Mouse (Mus musculus) limb, embryonic 14.5 days (tissue): Measurements from ENCODE around the gene Phlpp1. TPM values are rescaled to one million over a fixed set of nuclear protein-coding genes. Genes with fewer than 3 reads are reported as not detected.
"Not testable (repeated sequence)": the region's sequence is repeated elsewhere in the genome, so short reads cannot be mapped to it uniquely, and the experiment has no call there.

ENCODE experiments used
- ATAC-seq: fragments of 200-750 bp; cut with Nextera tagmentation; 2 replicates; pipeline ENCODE4 v1.8.0; 2017; ENCODE audit warnings: low read depth, moderate number of reproducible peaks, moderate TSS enrichment; ENCODE audit not compliant: low FRiP score
- DNase-seq: peaks from one replicate; pipeline ENCODE4 v3.0.0-alpha.2; 2015; ENCODE audit warnings: low spot score
- H3K27ac ChIP-seq: fragments of 300-500 bp; sonication (generic); replicated peaks from 2 replicates; pipeline ENCODE4 v1.5.1; 2014; ENCODE audit warnings: low read depth, mild to moderate bottlenecking, low read length, moderate library complexity, mixed read lengths
- H3K27me3 ChIP-seq: fragments of 300-500 bp; sonication (generic); 2 replicates; pipeline ENCODE4 v1.6.1; 2014; ENCODE audit warnings: low read length, mixed read lengths; ENCODE audit not compliant: control insufficient read depth, insufficient read depth
- H3K36me3 ChIP-seq: fragments of 300-500 bp; sonication (generic); 2 replicates; pipeline ENCODE4 v1.6.1; 2014; ENCODE audit warnings: mild to moderate bottlenecking, low read length, moderate library complexity, mixed read lengths; ENCODE audit not compliant: control insufficient read depth, insufficient read depth
- H3K4me1 ChIP-seq: fragments of 300-500 bp; sonication (generic); 2 replicates; pipeline ENCODE4 v1.6.1; 2014; ENCODE audit warnings: antibody characterized with exemption, low read length, mixed read lengths; ENCODE audit not compliant: control insufficient read depth, insufficient read depth
- H3K4me2 ChIP-seq: fragments of 300-500 bp; sonication (generic); replicated peaks from 2 replicates; pipeline ENCODE4 v1.6.1; 2014; ENCODE audit warnings: low read depth, mild to moderate bottlenecking, low read length, moderate library complexity; ENCODE audit not compliant: severe bottlenecking
- H3K4me3 ChIP-seq: fragments of 300-500 bp; sonication (generic); replicated peaks from 2 replicates; pipeline ENCODE4 v1.5.1; 2014; ENCODE audit warnings: low read length
- H3K9ac ChIP-seq: fragments of 300-500 bp; sonication (generic); 2 replicates; pipeline ENCODE4 v1.6.1; 2014; ENCODE audit warnings: mild to moderate bottlenecking, low read depth, low read length, moderate library complexity; ENCODE audit not compliant: severe bottlenecking
- H3K9me3 ChIP-seq: fragments of 300-500 bp; sonication (generic); 2 replicates; pipeline ENCODE4 v1.6.1; 2016; ENCODE audit warnings: low read length; ENCODE audit not compliant: control insufficient read depth
- POLR2A ChIP-seq: fragments of 200-500 bp; IDR thresholded peaks from 2 replicates; pipeline ENCODE4 v1.8.0; 2012; ENCODE audit warnings: inconsistent platforms, mild to moderate bottlenecking, moderate library complexity, borderline replicate concordance; ENCODE audit not compliant: insufficient read depth, insufficient read length; ENCODE audit errors: extremely low read depth
- WGBS: fragments of 180-500 bp; shearing (Covaris S2); extraction: QIAGEN DNeasy Blood & Tissue Kit; methylation state at CpG from one replicate; pipeline ENCODE4 v1.1.7; 2014; 5-methylcytosine and 5-hydroxymethylcytosine counted together
- polyA plus RNA-seq, 2 experiments: library from polyadenylated mRNA; depleted of rRNA in 1 of 2; stranded (reverse) in 1 of 2; unstranded in 1 of 2; fragments of >200 nt; fragmentation: Nextera tagmentation in 1 of 2; extraction: Ambion mirVana in 1 of 2; gene quantifications; 2 replicates each; pipeline versions ENCODE4 v1.2.1 to v1.2.3; 2012 to 2014

Phlpp1 gene
- polyA plus RNA-seq, 2 experiments, result 3.9 to 9.3 TPM

- no peak for TF ChIP-seq POLR2A
- Histone ChIP-seq H3K36me3 (no peaks in the 10 kb centered on the region), H3K4me3 (no peak overlapping the region), H3K27me3 (no peaks in the 10 kb centered on the region), H3K9me3 (no peaks in the 10 kb centered on the region), H3K27ac (no peak overlapping the region), H3K9ac (no peak overlapping the region), H3K4me2 (no peak overlapping the region), H3K4me1 (no peaks in the 10 kb centered on the region)
- DNase-seq (no peak), ATAC-seq (no peak)
- 89% methylated on average over 3 of the region's 3 CpGs for WGBS
These were observed 138.0 kb downstream of the Phlpp1 start for GRCm38 (mm10) chr1:106309394-106310039.

- H3K9ac ChIP-seq, result no peak overlapping the region
These were observed 138.7 kb downstream of the Phlpp1 start for GRCm38 (mm10) chr1:106310285-106310684.

GRCm38 (mm10) chr1:106311830-106312229, 140.3 kb downstream of the Phlpp1 start:
- WGBS, result 93% methylated on average over 2 of the region's 2 CpGs
- not testable (repeated sequence) for H3K4me2 ChIP-seq

More at GRCm38 (mm10) chr1:106310285-106310684, 138.7 kb downstream of the Phlpp1 start:
- ATAC-seq, result no peak
- H3K27me3 ChIP-seq, result no peaks in the 10 kb centered on the region
- no peak for DNase-seq
- no peak for TF ChIP-seq POLR2A
- no peak overlapping the region for H3K4me3 ChIP-seq
- WGBS, result 63% methylated on average over 2 of the region's 2 CpGs
- no peak overlapping the region for H3K27ac ChIP-seq
- H3K4me2 ChIP-seq, result no peak overlapping the region
- H3K4me1 ChIP-seq, result no peaks in the 10 kb centered on the region
- H3K36me3 ChIP-seq, result no peaks in the 10 kb centered on the region
- H3K9me3 ChIP-seq, result no peaks in the 10 kb centered on the region

GRCm38 (mm10) chr1:106314476-106314875, 142.9 kb downstream of the Phlpp1 start:
- Histone ChIP-seq H3K27me3 (no peaks in the 10 kb centered on the region), H3K9me3 (no peaks in the 10 kb centered on the region), H3K4me1 (no peaks in the 10 kb centered on the region), H3K27ac (no peak overlapping the region), H3K36me3 (no peaks in the 10 kb centered on the region), H3K4me3 (no peak overlapping the region), H3K4me2 (no peak overlapping the region), H3K9ac (no peak overlapping the region)
- 83% methylated on average over 4 of the region's 4 CpGs for WGBS
- TF ChIP-seq POLR2A, result no peak
- DNase-seq, result no peak
- ATAC-seq, result no peak

More at GRCm38 (mm10) chr1:106311830-106312229, 140.3 kb downstream of the Phlpp1 start:
- H3K9me3 ChIP-seq, H3K4me3 ChIP-seq, DNase-seq, H3K36me3 ChIP-seq, ATAC-seq, H3K27ac ChIP-seq, H3K4me1 ChIP-seq, H3K9ac ChIP-seq, H3K27me3 ChIP-seq: not testable (repeated sequence)

- Histone ChIP-seq H3K27ac (no peak overlapping the region), H3K4me1 (no peaks in the 10 kb centered on the region)
These were observed 145.2 kb downstream of the Phlpp1 start for GRCm38 (mm10) chr1:106316641-106317304.

More at GRCm38 (mm10) chr1:106316641-106317304, 145.2 kb downstream of the Phlpp1 start:
- DNase-seq, result no peak
- no peaks in the 10 kb centered on the region for H3K36me3 ChIP-seq
- no peak overlapping the region for H3K9ac ChIP-seq
- TF ChIP-seq POLR2A, result no peak
- no peak overlapping the region for H3K4me3 ChIP-seq
- WGBS, result 80% methylated on average over 4 of the region's 4 CpGs
- H3K9me3 ChIP-seq, result no peaks in the 10 kb centered on the region
- H3K4me2 ChIP-seq, result no peak overlapping the region
- no peaks in the 10 kb centered on the region for H3K27me3 ChIP-seq
- ATAC-seq, result no peak
